Mouse (Mus musculus): Measurements from ENCODE around the gene Dstn.
A peak's percentile ranks its signal among the peaks of the same experiment; 100 is the strongest.

The Dstn gene

DNA sequence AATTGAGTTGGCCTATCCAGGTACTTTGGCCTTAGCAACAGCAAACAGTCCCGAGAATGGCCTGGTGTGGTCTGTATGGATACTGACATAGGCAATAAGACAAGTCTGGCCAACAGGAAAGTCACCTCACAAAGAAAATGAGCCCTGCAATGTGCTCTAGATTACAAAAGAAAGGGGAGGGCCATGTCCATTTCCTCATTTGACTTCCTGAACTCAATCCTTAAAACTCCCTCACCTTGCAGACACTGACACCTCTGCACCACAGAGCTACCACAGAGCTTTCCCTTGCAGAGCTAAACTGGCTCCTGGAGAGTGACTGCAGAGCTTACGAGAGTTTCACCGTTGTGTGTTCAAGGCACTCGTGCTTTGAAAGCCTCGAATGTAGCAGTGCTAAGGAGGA, 47.1 kb downstream of the Dstn start:
- peak; percentile 39 for DNase-seq

DNA sequence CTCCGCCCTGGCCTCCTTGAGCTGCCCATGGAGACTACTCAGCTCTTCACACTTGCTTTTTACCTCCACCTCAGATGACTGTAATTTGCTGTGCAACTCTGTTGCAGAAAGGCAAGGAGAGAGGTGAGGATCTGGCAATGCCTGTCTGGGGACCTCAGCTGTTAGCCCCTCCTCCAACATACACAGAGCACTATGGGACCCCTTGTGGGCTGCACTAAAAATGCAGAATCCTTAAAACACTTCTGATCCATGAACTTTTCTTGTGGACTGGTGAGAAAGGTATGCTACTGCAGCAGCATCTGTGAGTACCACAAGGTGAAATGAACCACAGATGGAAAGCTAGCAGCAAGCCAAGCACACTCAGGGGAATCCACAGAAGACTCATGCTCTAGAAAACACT, 48.2 kb downstream of the Dstn start:
- DNase-seq: no peak

DNA sequence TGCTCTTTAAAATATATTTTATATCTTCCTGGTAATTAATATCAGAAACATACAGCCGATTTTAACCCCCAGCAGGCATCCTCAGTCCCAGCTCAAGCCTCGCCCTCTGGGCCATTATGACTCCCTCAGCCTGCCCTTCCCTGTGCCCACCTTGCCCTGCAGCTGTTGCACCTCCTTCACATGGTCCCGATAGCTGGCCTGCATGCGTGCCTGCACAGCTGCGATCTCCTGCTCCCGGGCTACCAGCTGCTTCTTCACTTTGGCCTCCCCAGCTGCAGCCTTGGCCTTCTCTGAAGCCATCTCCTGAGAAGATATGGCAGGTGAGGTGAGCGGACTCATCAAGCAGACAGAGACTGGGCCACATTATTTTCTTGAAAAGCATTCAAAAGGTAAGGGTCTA, 54.1 kb downstream of the Dstn start:
- DNase-seq: no peak

- no peak for DNase-seq
Measured at GRCm38 (mm10) chr2:143970841-143971240, 55.7 kb downstream of the Dstn start.

DNA sequence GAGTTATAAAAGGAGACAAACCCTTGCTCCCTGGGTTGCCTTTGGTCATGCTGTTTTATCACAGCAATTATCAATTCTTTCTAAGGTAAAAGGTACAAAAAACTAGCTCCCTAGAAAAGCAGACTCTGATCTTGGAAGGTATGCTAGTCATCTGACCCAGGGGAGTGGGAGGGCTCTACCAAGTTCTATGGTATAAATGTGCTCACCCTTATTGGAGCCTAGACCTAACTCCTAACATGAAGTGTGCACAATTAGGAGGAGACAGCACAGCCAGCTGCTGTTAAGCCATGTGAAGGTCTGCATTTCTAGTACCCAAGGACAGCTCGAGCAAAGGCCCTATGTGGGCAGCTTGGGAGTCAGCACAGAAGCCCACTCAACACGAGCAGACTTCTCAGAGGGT, 56.8 kb downstream of the Dstn start:
- no peak for DNase-seq

- no peak for DNase-seq
Measured at GRCm38 (mm10) chr2:143973161-143973560, 58.0 kb downstream of the Dstn start.

DNA sequence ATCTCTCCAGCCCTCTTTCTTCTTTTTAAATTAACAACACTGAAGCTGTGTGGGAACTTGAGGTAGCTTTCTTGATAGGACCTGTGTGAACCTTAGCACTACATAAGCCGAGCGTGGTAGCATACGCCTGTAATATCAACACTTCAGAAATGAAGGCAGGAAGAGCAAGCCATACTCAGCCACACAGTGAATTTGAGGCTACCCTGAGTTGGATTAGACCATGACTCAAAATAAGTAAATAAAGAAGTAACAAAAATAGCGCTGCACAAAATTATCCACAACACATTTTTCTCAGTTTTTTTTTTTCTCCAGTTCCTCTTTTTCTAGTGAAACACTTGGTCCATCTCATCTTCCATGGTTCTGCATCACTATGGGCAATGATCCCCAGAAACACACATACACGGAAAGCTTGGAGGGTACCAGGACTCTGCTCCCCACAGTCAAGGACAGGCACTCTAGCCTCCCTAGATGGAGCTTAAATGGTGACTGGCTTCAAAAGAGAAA, 60.1 kb downstream of the Dstn start:
- DNase-seq: no peak

GRCm38 (mm10) chr2:143978444-143979147, 63.5 kb downstream of the Dstn start:
- DNase-seq: peak; percentile 53

- peak; percentile 78 for DNase-seq
Measured at GRCm38 (mm10) chr2:143980781-143981398, 65.8 kb downstream of the Dstn start.

- peak; percentile 45 for DNase-seq
Measured at GRCm38 (mm10) chr2:143982152-143982551, 67.0 kb downstream of the Dstn start.

GRCm38 (mm10) chr2:143982901-143983300, 67.8 kb downstream of the Dstn start:
- no peak for DNase-seq

GRCm38 (mm10) chr2:143983482-143983881, 68.4 kb downstream of the Dstn start:
- DNase-seq: no peak

DNA sequence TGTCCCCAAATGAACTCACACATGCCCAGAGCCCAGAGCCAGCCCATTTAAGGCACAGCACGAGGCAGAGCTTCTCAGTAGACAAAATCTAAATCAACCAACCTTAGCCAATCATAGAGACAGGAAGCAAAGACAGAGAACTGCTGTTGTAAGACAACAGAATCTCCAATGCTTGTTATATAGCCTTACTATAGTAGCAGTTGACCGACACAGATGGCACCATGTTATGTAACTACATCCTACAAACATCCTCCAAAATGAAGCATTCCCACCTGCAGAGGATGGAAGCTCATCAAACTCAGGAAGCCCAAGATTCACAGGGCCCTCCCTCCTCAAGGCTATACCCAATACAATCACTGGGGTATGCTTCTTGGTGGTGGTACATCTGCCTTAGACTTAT, 72.4 kb downstream of the Dstn start:
- no peak for DNase-seq

GRCm38 (mm10) chr2:143988016-143988415, 72.9 kb downstream of the Dstn start:
- no peak for DNase-seq

DNA sequence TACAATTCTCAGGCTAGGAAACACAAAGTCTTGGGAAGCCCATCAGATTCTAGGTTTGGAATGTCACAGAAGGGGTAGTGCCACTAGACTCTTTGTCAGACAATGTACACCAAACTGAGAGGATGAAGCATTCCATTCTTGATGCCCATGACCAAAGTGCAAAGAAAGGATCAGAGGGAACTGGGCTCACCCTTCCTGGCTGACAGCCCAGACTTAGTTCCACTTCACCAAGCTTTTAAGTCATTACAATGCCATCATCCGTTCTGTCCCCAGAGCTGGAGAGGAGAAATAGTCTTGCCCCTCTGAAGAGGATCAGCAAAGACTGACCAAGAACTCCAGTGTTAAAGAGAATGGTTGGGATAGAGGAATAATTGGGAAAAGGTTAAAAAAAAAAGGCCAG, 75.9 kb downstream of the Dstn start:
- peak; percentile 73 for DNase-seq

DNA sequence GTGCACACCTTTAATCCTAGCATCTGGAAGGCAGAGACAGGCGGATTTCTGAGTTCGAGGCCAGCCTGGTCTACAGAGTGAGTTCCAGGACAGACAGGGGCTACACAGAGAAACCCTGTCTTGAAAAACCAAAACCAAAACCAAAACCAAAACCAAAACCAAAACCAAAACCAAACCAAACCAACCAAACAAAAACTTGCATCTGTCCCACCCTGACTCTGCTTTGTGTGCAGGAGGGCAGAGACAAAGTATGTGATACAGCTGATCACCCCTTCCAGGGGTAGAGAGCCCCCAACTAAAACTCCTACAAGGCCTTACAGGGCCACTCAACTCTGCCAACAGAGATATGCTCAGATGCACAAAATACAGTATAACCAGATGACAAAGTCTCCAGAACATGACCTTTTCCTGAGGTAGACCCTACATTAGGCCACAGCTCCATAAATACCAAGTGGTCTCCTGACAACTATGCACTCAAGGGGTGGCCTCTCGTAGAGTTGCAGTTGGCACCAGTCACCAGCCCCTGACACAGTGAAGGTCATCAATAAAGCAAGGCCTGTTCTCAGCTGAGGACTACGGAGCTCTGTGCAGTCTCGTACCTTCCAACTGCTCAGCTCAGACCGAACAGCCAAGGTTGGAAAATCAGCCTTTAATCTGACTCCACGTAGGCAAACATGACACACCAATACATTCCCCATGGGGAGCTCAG, 77.0 kb downstream of the Dstn start:
- no peak for DNase-seq

Data from lung, postnatal 36 days (tissue).